Mouse (Mus musculus) midbrain, embryonic 15.5 days (tissue): Measurements from ENCODE around the gene Duoxa1. TPM values are rescaled to one million over a fixed set of nuclear protein-coding genes. Genes with fewer than 3 reads are reported as not detected.
A peak's percentile ranks its signal among the peaks of the same experiment; 100 is the strongest.

Experiments used
- ATAC-seq: fragments of 200-750 bp; cut with Nextera tagmentation; replicated peaks from 2 replicates; pipeline ENCODE4 v1.8.0; 2017; ENCODE audit warnings: moderate TSS enrichment
- H3K27ac ChIP-seq: fragments of 300-500 bp; sonication (generic); 2 replicates; pipeline ENCODE4 v1.5.1; 2015; ENCODE audit warnings: mild to moderate bottlenecking, inconsistent platforms
- H3K27me3 ChIP-seq: fragments of 300-500 bp; sonication (generic); replicated peaks from 2 replicates; pipeline ENCODE4 v1.6.1; 2015; ENCODE audit warnings: inconsistent platforms
- H3K36me3 ChIP-seq: fragments of 300-500 bp; sonication (generic); replicated peaks from 2 replicates; pipeline ENCODE4 v1.6.1; 2015; ENCODE audit warnings: inconsistent platforms
- H3K4me1 ChIP-seq: fragments of 300-500 bp; sonication (generic); 2 replicates; pipeline ENCODE4 v1.6.1; 2015; ENCODE audit warnings: inconsistent platforms
- H3K4me2 ChIP-seq: fragments of 300-500 bp; sonication (generic); 2 replicates; pipeline ENCODE4 v1.6.1; 2015; ENCODE audit warnings: inconsistent platforms, mild to moderate bottlenecking, moderate library complexity
- H3K4me3 ChIP-seq: fragments of 300-500 bp; sonication (generic); 2 replicates; pipeline ENCODE4 v1.5.1; 2015; ENCODE audit warnings: mild to moderate bottlenecking, inconsistent platforms
- H3K9ac ChIP-seq: fragments of 300-500 bp; sonication (generic); 2 replicates; pipeline ENCODE4 v1.6.1; 2015; ENCODE audit warnings: mild to moderate bottlenecking, inconsistent platforms
- H3K9me3 ChIP-seq: fragments of 300-500 bp; sonication (generic); 2 replicates; pipeline ENCODE4 v1.6.1; 2016; ENCODE audit warnings: inconsistent platforms
- WGBS: fragments of 180-500 bp; shearing (Covaris S2); methylation state at CpG from one replicate; pipeline ENCODE4 v1.1.7; 2015; ENCODE audit warnings: mixed read lengths; 5-methylcytosine and 5-hydroxymethylcytosine counted together
- polyA plus RNA-seq: library from polyadenylated mRNA; unstranded; fragments of >200 nt; fragmentation: Nextera tagmentation; extraction: Ambion mirVana; gene quantifications from 2 replicates; pipeline ENCODE4 v1.2.1, GENCODE M21; 2015

Gene Duoxa1
- polyA plus RNA-seq, 1 experiment from 2014 or later = 0.30 TPM

- WGBS = 92% methylated on average over 7 of the region's 7 CpGs
- H3K9ac ChIP-seq = no peak overlapping the region
- H3K4me1 ChIP-seq = peaks cover 16% of the 10 kb centered on the region
- no peaks in the 10 kb centered on the region for H3K36me3 ChIP-seq
- no peak overlapping the region for H3K4me3 ChIP-seq
- no peaks in the 10 kb centered on the region for H3K27me3 ChIP-seq
- no peak for ATAC-seq
- H3K27ac ChIP-seq = no peak overlapping the region
- H3K9me3 ChIP-seq = no peaks in the 10 kb centered on the region
- H3K4me2 ChIP-seq = no peak overlapping the region
Observed at GRCm38 (mm10) chr2:122266407-122267193, 46.9 kb downstream of the Duoxa1 start.

GRCm38 (mm10) chr2:122264690-122265089 is 48.8 kb downstream of the Duoxa1 start:
- H3K4me2 ChIP-seq = no peak overlapping the region
- no peaks in the 10 kb centered on the region for H3K36me3 ChIP-seq
- no peaks in the 10 kb centered on the region for H3K9me3 ChIP-seq
- no peak overlapping the region for H3K4me3 ChIP-seq
- no peaks in the 10 kb centered on the region for H3K27me3 ChIP-seq
- peak overlapping the region; percentile 70 for H3K27ac ChIP-seq
- no peak overlapping the region for H3K9ac ChIP-seq
- ATAC-seq = peak; percentile 91
- WGBS = 21% methylated on average over 3 of the region's 3 CpGs
- peaks cover 16% of the 10 kb centered on the region for H3K4me1 ChIP-seq

GRCm38 (mm10) chr2:122260729-122261128 is 52.8 kb downstream of the Duoxa1 start:
- H3K27ac ChIP-seq = no peak overlapping the region
- ATAC-seq = no peak
- H3K9ac ChIP-seq = no peak overlapping the region
- WGBS = 92% methylated on average over 5 of the region's 5 CpGs
- H3K4me2 ChIP-seq = no peak overlapping the region
- H3K4me3 ChIP-seq = no peak overlapping the region
- H3K9me3 ChIP-seq = no peaks in the 10 kb centered on the region
- no peaks in the 10 kb centered on the region for H3K27me3 ChIP-seq
- peaks cover 16% of the 10 kb centered on the region for H3K4me1 ChIP-seq
- no peaks in the 10 kb centered on the region for H3K36me3 ChIP-seq

- no peaks in the 10 kb centered on the region for H3K9me3 ChIP-seq
- no peaks in the 10 kb centered on the region for H3K36me3 ChIP-seq
- no peak for ATAC-seq
- no peak overlapping the region for H3K27ac ChIP-seq
- H3K4me1 ChIP-seq = no peaks in the 10 kb centered on the region
- H3K9ac ChIP-seq = no peak overlapping the region
- no peaks in the 10 kb centered on the region for H3K27me3 ChIP-seq
- no peak overlapping the region for H3K4me2 ChIP-seq
- WGBS = 98% methylated on average over 5 of the region's 5 CpGs
- no peak overlapping the region for H3K4me3 ChIP-seq
Observed at GRCm38 (mm10) chr2:122255997-122256396, 57.5 kb downstream of the Duoxa1 start.

Other genes with a start within 250 kb of the Duoxa1 start
- gene Spg11, start 195.3 kb downstream of the Duoxa1 start, polyA plus RNA-seq = 8.2 and 8.3 TPM in 2 replicates
- 85.7 and 94.6 TPM in 2 replicates for gene B2m, start 166.0 kb downstream of the Duoxa1 start, polyA plus RNA-seq
- not detected in 2 replicates for gene Trim69, start 153.0 kb downstream of the Duoxa1 start, polyA plus RNA-seq
- gene Patl2, start 127.5 kb downstream of the Duoxa1 start, polyA plus RNA-seq = not detected in 2 replicates
- gene Terb2, start 127.5 kb downstream of the Duoxa1 start, polyA plus RNA-seq = not detected in 2 replicates
- gene Sord, start 79.0 kb downstream of the Duoxa1 start, polyA plus RNA-seq = 20.5 and 22.2 TPM in 2 replicates
- not detected in 2 replicates for gene Duox2, start 15.3 kb downstream of the Duoxa1 start, polyA plus RNA-seq
- gene Duoxa2, start 14.8 kb downstream of the Duoxa1 start, polyA plus RNA-seq = 0.17 and 0.20 TPM in 2 replicates
- 0.08 and 0.13 TPM in 2 replicates for gene Duox1, start 1.9 kb upstream of the Duoxa1 start, polyA plus RNA-seq
- 12.0 and 13.3 TPM in 2 replicates for gene Shf, start 55.4 kb upstream of the Duoxa1 start, polyA plus RNA-seq
- not detected in 2 replicates for gene Slc28a2, start 112.7 kb upstream of the Duoxa1 start, polyA plus RNA-seq
- gene Gm14085, start 171.2 kb upstream of the Duoxa1 start, polyA plus RNA-seq = not detected in 2 replicates